Mouse (Mus musculus) cerebellum, adult (tissue): ENCODE measurements at regions not wholly inside any gene's neighbourhood (a gene's known extent, or its start where the extent isn't known, plus 50 kb on each side); places are given as distances from the start of the nearest gene placed in this dataset.
"Not testable (repeated sequence)": the region's sequence is repeated elsewhere in the genome, so short reads cannot be mapped to it uniquely, and the experiment has no call there.

Experiments used
- ATAC-seq: cut with Nextera tagmentation; 2 replicates; pipeline ENCODE4 v1.9.2; 2017; ENCODE audit warnings: mild to moderate bottlenecking, moderate library complexity, mixed read lengths; ENCODE audit not compliant: insufficient number of reproducible peaks, low FRiP score, low TSS enrichment

GRCm38 (mm10) chr7:111182319-111182718 lies 99.5 kb upstream of the Eif4g2 start:
- ATAC-seq, result peak; percentile 52; the same call in 1 of the 2 replicates

GRCm38 (mm10) chr7:111179401-111180271 lies 96.8 kb upstream of the Eif4g2 start:
- ATAC-seq, result no peak

- ATAC-seq, result no peak
Observed at GRCm38 (mm10) chr7:111174393-111175124, 91.7 kb upstream of the Eif4g2 start.

GRCm38 (mm10) chr7:111172061-111172460 lies 89.2 kb upstream of the Eif4g2 start:
- ATAC-seq, result no peak

- ATAC-seq, result not testable (repeated sequence)
Observed at GRCm38 (mm10) chr7:111168546-111169233, 85.9 kb upstream of the Eif4g2 start.

- no peak for ATAC-seq
Observed at GRCm38 (mm10) chr7:111164994-111165393, 82.2 kb upstream of the Eif4g2 start.

DNA sequence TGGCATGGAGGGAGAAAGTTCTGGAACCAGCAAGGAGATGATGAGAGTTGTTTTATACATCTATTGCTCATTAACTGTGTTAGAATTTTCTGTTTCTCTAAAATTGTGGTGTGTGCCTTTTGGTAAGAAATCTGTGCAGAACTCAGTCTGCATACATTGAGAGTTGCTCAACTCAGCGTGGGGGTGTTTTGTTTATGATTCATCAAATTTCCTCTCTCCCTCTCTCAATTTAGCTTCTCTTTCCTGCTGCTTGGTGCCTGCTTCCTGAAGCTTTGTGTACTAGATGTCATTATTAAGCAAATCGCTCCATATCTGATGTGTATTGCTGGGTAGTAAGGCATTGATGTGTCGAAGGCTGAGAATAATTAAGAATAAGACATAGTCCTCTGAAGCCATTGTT lies 81.4 kb upstream of the Eif4g2 start:
- ATAC-seq, result no peak

- no peak for ATAC-seq
Observed at GRCm38 (mm10) chr7:111163861-111164260, 81.0 kb upstream of the Eif4g2 start.

- ATAC-seq, result peak; percentile 93
Observed at GRCm38 (mm10) chr7:111163321-111163720, 80.5 kb upstream of the Eif4g2 start.

GRCm38 (mm10) chr7:111158791-111159286 lies 76.0 kb upstream of the Eif4g2 start:
- ATAC-seq, result no peak

GRCm38 (mm10) chr7:111157754-111158325 lies 75.0 kb upstream of the Eif4g2 start:
- ATAC-seq, result no peak

DNA sequence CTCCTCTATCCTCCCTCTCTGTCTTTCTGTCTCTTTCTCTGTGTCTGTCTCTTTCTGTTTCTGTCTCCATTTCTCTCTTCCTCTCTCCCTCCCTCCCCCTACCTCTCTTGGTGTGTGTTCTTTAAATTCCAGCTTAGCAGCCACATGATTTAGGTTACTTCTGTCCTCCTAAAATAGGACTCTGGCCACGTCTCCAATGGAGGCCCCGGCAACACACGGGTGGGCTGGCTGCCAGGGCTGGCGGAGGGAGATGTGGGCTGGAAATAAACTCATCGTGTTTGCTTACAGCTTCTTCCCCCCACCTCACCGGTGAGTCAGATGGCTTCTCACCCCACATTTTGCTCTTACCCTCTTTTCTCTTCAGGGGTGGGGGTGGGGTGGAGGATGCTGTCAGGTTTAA lies 74.5 kb upstream of the Eif4g2 start:
- 0 out of 2 replicates have a peak, but pooled peaks have one; percentile 26 for ATAC-seq

GRCm38 (mm10) chr7:111156472-111157231 lies 73.8 kb upstream of the Eif4g2 start:
- 0 out of 2 replicates have a peak, but pooled peaks have one; percentile 31 for ATAC-seq

DNA sequence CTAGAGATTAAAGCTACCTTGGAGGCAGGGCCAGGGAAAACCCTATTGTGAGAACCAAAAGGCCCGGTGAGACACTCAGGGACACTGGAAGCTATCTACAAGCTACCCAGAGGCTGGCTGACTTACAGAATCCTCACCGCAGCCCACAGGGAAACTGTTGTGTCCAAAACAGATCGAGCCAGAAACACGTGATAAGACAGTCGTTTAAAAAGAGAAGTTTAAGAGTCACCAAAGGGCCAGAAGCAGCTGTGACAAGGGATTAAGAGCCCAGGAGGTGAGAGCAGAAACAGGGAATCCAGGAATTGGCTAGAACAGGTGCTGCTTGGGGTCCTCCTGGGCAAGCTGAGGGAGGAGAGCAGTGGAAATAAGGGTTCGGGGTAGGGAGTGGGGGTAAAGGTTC lies 73.2 kb upstream of the Eif4g2 start:
- ATAC-seq, result no peak

GRCm38 (mm10) chr7:111154217-111154616 lies 71.4 kb upstream of the Eif4g2 start:
- ATAC-seq, result no peak

- no peak for ATAC-seq
Observed at GRCm38 (mm10) chr7:111150540-111150939, 67.7 kb upstream of the Eif4g2 start.

DNA sequence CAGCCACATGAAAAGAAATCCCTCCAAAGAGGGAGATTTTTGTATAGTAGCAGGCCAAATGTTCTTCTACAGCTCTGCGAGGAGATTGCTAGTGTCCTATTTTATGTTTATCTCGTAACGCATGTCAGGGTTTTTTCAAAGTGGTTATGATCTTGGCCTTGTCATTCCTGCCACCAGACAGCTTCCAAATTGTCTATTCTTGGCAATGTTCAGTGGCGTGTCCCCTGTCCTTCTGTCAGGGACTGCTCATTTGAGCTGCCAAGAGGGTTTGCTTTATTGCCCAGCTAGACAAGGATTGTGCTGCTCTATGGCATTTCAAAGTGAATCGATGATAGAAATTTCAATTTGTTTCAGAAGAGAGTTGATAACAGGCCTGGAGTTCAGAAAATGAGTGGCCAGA lies 67.3 kb upstream of the Eif4g2 start:
- peak; percentile 68 for ATAC-seq

DNA sequence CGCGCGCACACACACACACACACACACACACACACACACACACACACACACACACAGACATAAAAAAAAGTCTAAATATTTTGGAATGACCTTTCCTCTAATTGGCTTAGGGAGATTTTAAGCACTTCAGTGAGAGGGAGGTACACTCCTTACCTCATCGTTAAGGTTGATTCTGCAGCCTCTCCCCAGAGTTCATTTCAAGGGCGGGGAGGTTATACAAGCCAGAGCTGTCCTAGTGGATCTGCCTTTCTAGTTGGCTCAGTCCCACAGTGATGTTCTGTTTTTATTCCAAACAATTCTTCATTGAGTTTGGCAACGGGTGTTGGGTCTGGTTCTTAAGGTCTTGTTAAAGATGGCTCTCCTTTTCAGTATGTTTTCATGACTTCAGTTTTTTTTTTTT lies 64.8 kb upstream of the Eif4g2 start:
- ATAC-seq, result no peak

DNA sequence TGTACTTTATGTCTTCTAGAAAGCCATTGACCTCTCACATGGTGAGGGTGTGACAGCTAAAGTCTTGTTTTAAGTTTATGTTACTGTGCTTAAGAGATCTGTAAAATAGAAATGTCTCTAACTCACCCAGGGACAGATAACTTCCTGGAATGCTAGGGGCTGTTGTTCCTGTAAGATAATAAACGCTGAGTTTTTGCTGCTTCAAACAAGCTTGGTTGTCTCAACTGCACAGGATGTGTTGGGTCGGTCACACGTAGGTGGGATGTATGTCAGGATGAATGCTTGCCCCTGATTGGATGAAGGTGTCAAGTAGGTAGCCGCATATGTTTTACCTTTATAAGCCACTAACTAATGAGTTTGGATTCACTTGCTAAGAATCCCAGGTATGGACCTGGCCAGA lies 63.8 kb upstream of the Eif4g2 start:
- ATAC-seq, result no peak

DNA sequence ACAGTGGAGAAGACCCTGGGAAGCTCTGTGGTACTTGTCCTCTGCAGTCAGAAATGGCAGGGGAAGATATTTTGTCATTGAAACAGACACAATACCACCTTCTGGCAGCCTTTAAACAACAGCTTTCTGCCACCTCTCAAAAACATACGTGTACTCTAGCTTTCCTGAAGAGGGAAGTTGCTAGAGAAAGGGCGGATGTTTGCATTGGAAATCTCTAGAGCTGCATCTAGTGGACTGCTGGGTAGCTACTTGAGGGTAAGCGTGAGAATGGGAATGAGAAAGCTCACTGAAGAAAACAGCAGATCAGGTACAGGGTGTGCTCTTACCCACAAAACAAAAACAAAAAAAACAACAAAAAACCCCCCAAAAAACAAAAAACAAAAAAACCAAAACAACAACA lies 61.4 kb upstream of the Eif4g2 start:
- no peak for ATAC-seq
